Mouse (Mus musculus): Measurements from ENCODE around the gene Xlr5c. TPM values are rescaled to one million over a fixed set of nuclear protein-coding genes. Genes with fewer than 3 reads are reported as not detected.
A peak's percentile ranks its signal among the peaks of the same experiment; 100 is the strongest.
"Not testable (repeated sequence)": the region's sequence is repeated elsewhere in the genome, so short reads cannot be mapped to it uniquely, and the experiment has no call there.

Gene Xlr5c
- not detected in 2 replicates for polyA plus RNA-seq (2015; fragmentation: Nextera tagmentation; extraction: Ambion mirVana)

DNA sequence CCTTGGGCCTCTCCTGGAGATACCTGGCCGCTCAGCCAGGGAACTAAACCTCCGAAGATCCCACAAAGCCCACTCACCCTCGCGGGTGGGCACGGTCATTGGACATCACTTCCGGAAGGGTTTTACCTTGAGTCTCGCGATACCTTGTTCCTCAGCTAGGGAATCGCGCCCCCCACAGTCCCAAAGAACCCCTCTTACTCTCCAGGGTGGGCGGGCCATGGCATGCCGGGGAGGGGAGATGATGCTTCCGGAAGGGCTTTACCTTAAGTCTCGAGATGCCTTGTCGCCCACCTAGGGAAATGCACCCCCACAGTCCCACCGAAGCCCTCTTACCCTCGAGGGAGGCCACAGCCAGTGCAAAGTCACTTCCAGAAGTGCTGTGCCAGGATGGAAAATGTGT, at the start of gene Xlr5c, which contains the start of gene Xlr5a:
Xlr5c (minus strand) TSS at position 101 of the 400 bp plus-strand sequence.
Xlr5a (minus strand) TSS at position 101 of the 400 bp plus-strand sequence.
- WGBS = 87% methylated on average over 12 of the region's 17 CpGs
- not testable (repeated sequence) for H3K9me3 ChIP-seq (replicated peaks; ENCODE audit: control insufficient read depth, low read length); H3K4me1 ChIP-seq (ENCODE audit: control insufficient read depth, insufficient read depth, low read length); H3K9ac ChIP-seq (ENCODE audit: low read length); ATAC-seq (replicated peaks; ENCODE audit: extremely low read depth, insufficient read depth, low FRiP score); H3K4me2 ChIP-seq (ENCODE audit: low read depth, low read length); H3K36me3 ChIP-seq (ENCODE audit: control insufficient read depth, insufficient read depth); H3K27ac ChIP-seq (ENCODE audit: low read length); H3K4me3 ChIP-seq (ENCODE audit: low read length); H3K27me3 ChIP-seq (ENCODE audit: control insufficient read depth, insufficient read depth, low read length)

DNA sequence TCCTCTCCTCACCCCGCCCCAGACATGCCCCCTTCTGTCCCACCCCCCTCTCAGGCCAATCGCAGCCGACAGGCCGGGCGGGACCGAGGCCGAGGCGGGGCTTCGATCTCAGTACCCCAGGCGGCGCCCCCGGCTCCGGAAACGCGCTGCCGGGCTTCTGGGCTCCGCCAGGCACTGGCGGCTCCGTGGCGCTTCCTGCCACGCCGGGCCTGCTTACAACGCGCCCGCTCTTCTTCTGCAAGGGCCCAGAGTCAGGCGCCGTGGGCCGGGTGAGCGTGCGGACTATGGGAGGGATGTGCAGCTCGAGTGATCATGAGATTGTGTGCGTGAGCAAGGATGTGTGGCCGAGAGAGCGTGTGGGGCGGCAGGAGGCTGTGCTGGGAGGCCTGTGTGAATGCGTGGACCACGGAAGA, 49.7 kb upstream of the Xlr5c start, which contains the start of gene Zfp275:
Zfp275 (plus strand) TSS at position 139 of the 413 bp plus-strand sequence.
- Histone ChIP-seq H3K27ac (ENCODE audit: low read length) (peak within 1 kb of the TSS; percentile 77), H3K9ac (ENCODE audit: low read length) (peak within 1 kb of the TSS; percentile 68), H3K4me2 (ENCODE audit: low read depth, low read length) (peak within 1 kb of the TSS; percentile 64), H3K9me3 (replicated peaks; ENCODE audit: control insufficient read depth, low read length) (no peaks in the 10 kb centered on the region), H3K36me3 (ENCODE audit: control insufficient read depth, insufficient read depth) (no peaks in the 10 kb centered on the region), H3K4me1 (ENCODE audit: control insufficient read depth, insufficient read depth, low read length) (peaks cover 6% of the 10 kb centered on the region; the same call in 1 of the 2 replicates), H3K4me3 (ENCODE audit: low read length) (peak within 1 kb of the TSS; percentile 56), H3K27me3 (ENCODE audit: control insufficient read depth, insufficient read depth, low read length) (no peaks in the 10 kb centered on the region)
- 19% methylated on average over 37 of the region's 37 CpGs for WGBS
- peak; percentile 95 for ATAC-seq (replicated peaks; ENCODE audit: extremely low read depth, insufficient read depth, low FRiP score)

DNA sequence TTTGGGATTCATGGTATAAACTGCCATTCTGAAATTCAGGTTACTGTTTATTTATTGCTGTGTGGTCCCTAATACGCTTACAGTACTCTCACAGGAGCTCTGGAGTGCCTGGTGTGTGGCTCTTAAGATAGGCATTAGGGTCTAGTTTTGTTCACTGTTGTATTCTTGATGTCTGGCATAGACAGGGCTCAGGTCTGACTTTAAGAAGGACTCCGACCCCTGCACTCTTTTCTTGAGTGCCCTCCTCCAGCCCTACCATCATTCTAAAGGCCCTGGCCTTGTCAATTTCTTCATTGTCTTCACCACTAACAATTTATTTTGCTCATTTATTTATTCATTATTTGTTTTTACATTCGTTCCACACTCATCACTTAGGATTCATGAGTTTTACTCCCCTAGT, 49.3 kb upstream of the Xlr5c start:
- peak overlapping the region; percentile 64 for H3K4me2 ChIP-seq (ENCODE audit: low read depth, low read length)
- H3K4me3 ChIP-seq (ENCODE audit: low read length) = peak overlapping the region; percentile 56
- no peak for ATAC-seq (replicated peaks; ENCODE audit: extremely low read depth, insufficient read depth, low FRiP score)
- H3K27ac ChIP-seq (ENCODE audit: low read length) = no peak overlapping the region
- no peak overlapping the region for H3K9ac ChIP-seq (ENCODE audit: low read length)
- peaks cover 6% of the 10 kb centered on the region; the same call in 1 of the 2 replicates for H3K4me1 ChIP-seq (ENCODE audit: control insufficient read depth, insufficient read depth, low read length)
- no peaks in the 10 kb centered on the region for H3K36me3 ChIP-seq (ENCODE audit: control insufficient read depth, insufficient read depth)
- no peaks in the 10 kb centered on the region for H3K9me3 ChIP-seq (replicated peaks; ENCODE audit: control insufficient read depth, low read length)
- WGBS = 42% methylated on average over 3 of the region's 3 CpGs
- no peaks in the 10 kb centered on the region for H3K27me3 ChIP-seq (ENCODE audit: control insufficient read depth, insufficient read depth, low read length)

DNA sequence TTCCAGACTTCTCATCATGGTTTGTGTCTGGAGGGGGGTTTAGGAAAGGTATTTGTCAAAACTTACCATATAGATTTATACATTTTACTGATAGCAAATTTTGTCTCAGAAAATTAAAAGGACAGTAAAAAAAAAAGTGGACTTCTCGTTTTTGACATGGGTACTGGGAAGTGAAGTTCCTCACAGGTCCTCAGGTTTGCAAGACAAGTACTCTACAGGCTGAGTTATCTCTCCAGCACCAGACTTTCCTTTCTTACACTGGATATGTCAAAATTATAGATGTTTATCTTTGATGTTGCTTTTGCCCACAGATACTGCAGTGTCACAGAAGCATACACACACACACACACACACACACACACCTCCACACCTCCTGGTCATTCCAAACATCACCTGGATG, 48.7 kb upstream of the Xlr5c start:
- Histone ChIP-seq H3K27ac (ENCODE audit: low read length) (no peak overlapping the region), H3K36me3 (ENCODE audit: control insufficient read depth, insufficient read depth) (no peaks in the 10 kb centered on the region), H3K4me2 (ENCODE audit: low read depth, low read length) (no peak overlapping the region), H3K4me1 (ENCODE audit: control insufficient read depth, insufficient read depth, low read length) (peaks cover 6% of the 10 kb centered on the region; the same call in 1 of the 2 replicates), H3K4me3 (ENCODE audit: low read length) (no peak overlapping the region), H3K9me3 (replicated peaks; ENCODE audit: control insufficient read depth, low read length) (no peaks in the 10 kb centered on the region), H3K9ac (ENCODE audit: low read length) (no peak overlapping the region), H3K27me3 (ENCODE audit: control insufficient read depth, insufficient read depth, low read length) (no peaks in the 10 kb centered on the region)
- no peak for ATAC-seq (replicated peaks; ENCODE audit: extremely low read depth, insufficient read depth, low FRiP score)
- 38% methylated on average over 1 of the region's 1 CpGs for WGBS

DNA sequence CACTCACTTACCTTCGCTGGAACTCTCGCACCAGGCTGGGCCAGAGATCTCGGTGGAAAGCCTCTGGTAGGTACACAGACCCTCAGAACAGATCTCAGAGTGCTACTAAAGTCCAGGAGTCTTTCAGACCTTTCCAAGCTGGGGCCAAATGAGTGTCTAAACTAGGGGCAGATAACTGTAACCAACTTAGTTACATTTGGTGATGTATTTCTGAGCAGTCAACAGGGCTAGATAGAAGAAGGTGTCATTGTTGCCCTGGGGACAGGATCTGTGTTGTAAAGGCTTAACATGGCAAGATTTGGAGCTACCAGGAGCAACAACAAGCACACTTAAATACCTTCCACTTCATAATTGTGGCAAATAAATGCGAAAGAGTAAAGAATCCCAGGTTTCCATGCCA, 44.0 kb upstream of the Xlr5c start, which contains the start of gene Gm45015:
Gm45015 (minus strand) TSS at position 101 of the 400 bp plus-strand sequence.
- no peak for ATAC-seq (replicated peaks; ENCODE audit: extremely low read depth, insufficient read depth, low FRiP score)
- Histone ChIP-seq H3K36me3 (ENCODE audit: control insufficient read depth, insufficient read depth) (no peaks in the 10 kb centered on the region), H3K27ac (ENCODE audit: low read length) (no peak within 1 kb of the TSS), H3K4me1 (ENCODE audit: control insufficient read depth, insufficient read depth, low read length) (no peaks in the 10 kb centered on the region), H3K9ac (ENCODE audit: low read length) (no peak within 1 kb of the TSS), H3K4me3 (ENCODE audit: low read length) (no peak within 1 kb of the TSS), H3K9me3 (replicated peaks; ENCODE audit: control insufficient read depth, low read length) (no peaks in the 10 kb centered on the region), H3K27me3 (ENCODE audit: control insufficient read depth, insufficient read depth, low read length) (0 out of 2 replicates have a peak, but pooled peaks cover 2% of the 10 kb centered on the region), H3K4me2 (ENCODE audit: low read depth, low read length) (no peak within 1 kb of the TSS)
- 87% methylated on average over 4 of the region's 4 CpGs for WGBS

DNA sequence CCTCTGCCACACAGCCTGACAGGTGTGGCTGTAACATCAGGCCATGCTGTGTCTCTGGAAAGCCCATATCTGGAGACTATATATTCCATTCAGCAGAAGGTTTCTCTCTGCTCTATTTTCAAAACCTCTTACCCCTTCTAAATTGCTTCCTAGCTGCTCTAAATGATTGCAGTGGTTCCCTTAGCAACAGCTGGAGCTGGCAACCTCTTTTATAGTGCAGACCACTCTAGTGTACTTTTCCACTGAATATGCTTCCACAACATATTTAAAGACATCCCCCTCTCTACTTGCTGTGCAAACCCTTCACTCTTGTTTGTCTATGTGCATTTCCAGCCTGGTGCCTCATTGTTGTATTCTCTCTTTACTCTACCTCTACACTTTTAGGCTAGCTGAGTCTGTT, 40.8 kb upstream of the Xlr5c start:
- no peak overlapping the region for H3K4me3 ChIP-seq (ENCODE audit: low read length)
- H3K9me3 ChIP-seq (replicated peaks; ENCODE audit: control insufficient read depth, low read length) = no peaks in the 10 kb centered on the region
- no peak overlapping the region for H3K27ac ChIP-seq (ENCODE audit: low read length)
- no peak for ATAC-seq (replicated peaks; ENCODE audit: extremely low read depth, insufficient read depth, low FRiP score)
- H3K4me1 ChIP-seq (ENCODE audit: control insufficient read depth, insufficient read depth, low read length) = no peaks in the 10 kb centered on the region
- no peak overlapping the region for H3K4me2 ChIP-seq (ENCODE audit: low read depth, low read length)
- H3K9ac ChIP-seq (ENCODE audit: low read length) = no peak overlapping the region
- H3K27me3 ChIP-seq (ENCODE audit: control insufficient read depth, insufficient read depth, low read length) = 0 out of 2 replicates have a peak, but pooled peaks cover 2% of the 10 kb centered on the region
- H3K36me3 ChIP-seq (ENCODE audit: control insufficient read depth, insufficient read depth) = no peaks in the 10 kb centered on the region

DNA sequence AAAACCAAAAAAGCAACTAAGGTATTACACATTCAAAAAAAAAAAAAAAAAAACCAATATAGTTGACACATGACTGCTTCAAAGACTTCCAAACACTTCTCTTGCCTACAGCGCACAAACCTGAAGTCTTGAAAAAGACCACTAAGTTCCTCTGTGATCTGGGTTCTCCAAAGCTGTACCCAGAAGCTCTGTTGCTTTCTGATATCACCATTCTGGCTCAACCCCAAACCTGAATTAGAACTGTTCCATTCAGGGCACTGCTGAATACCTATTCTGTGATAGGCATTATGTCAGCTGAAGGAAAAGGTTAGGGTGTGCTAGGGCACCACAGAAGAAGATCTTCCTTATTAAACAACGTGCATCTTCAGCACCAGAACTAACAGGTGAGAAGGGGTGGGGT, 34.4 kb upstream of the Xlr5c start:
- Histone ChIP-seq H3K9ac (ENCODE audit: low read length) (no peak overlapping the region), H3K27ac (ENCODE audit: low read length) (no peak overlapping the region), H3K4me1 (ENCODE audit: control insufficient read depth, insufficient read depth, low read length) (no peaks in the 10 kb centered on the region), H3K9me3 (replicated peaks; ENCODE audit: control insufficient read depth, low read length) (no peaks in the 10 kb centered on the region), H3K36me3 (ENCODE audit: control insufficient read depth, insufficient read depth) (no peaks in the 10 kb centered on the region), H3K4me2 (ENCODE audit: low read depth, low read length) (no peak overlapping the region), H3K4me3 (ENCODE audit: low read length) (no peak overlapping the region), H3K27me3 (ENCODE audit: control insufficient read depth, insufficient read depth, low read length) (no peaks in the 10 kb centered on the region)
- no peak for ATAC-seq (replicated peaks; ENCODE audit: extremely low read depth, insufficient read depth, low FRiP score)
- WGBS = 70% methylated on average over 2 of the region's 2 CpGs

DNA sequence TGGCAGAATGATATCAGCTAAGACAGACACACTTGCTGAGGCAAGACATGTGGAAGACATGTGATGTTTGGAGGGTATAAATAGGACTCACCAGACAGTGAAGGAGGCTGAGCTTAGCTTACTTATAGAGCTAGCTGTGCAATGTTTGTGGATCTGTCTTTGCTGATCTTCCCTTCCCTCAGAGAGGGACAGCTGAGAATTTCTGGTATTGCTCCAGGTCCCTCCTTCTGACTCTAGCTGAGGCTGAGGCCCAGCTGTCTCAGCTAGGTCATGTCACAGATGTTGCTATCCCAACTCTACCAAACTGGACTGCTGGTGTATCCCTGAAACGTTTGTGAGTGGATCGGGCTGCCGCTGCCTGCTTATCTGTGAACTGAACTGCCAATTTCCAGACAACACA, 28.3 kb upstream of the Xlr5c start:
- no peak for ATAC-seq (replicated peaks; ENCODE audit: extremely low read depth, insufficient read depth, low FRiP score)
- Histone ChIP-seq H3K9me3 (replicated peaks; ENCODE audit: control insufficient read depth, low read length) (no peaks in the 10 kb centered on the region), H3K9ac (ENCODE audit: low read length) (no peak overlapping the region), H3K27me3 (ENCODE audit: control insufficient read depth, insufficient read depth, low read length) (0 out of 2 replicates have a peak, but pooled peaks cover 2% of the 10 kb centered on the region), H3K36me3 (ENCODE audit: control insufficient read depth, insufficient read depth) (no peaks in the 10 kb centered on the region), H3K27ac (ENCODE audit: low read length) (no peak overlapping the region), H3K4me2 (ENCODE audit: low read depth, low read length) (no peak overlapping the region), H3K4me1 (ENCODE audit: control insufficient read depth, insufficient read depth, low read length) (no peaks in the 10 kb centered on the region), H3K4me3 (ENCODE audit: low read length) (no peak overlapping the region)
- WGBS = 59% methylated on average over 3 of the region's 3 CpGs

DNA sequence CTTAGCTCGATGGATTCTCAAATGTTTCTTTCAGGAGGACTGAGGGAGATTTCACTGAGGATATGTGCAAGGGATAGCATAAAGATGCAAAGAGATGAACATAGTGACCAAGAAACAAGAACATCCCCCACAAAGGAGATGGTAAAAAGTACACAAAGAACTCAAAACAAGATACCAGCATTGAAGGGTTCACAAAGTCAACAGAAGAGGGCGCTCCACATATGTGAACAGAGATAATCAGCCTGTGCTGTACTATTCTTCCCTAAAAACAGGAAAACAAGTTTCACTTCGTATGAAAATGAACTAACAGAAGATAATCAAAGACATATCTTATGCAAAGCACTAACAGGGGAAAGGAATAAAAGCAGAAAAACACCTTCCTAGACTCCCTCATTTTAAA, 19.7 kb upstream of the Xlr5c start:
- ATAC-seq (replicated peaks; ENCODE audit: extremely low read depth, insufficient read depth, low FRiP score) = no peak
- WGBS = 23% methylated on average over 3 of the region's 3 CpGs
- Histone ChIP-seq H3K4me1 (ENCODE audit: control insufficient read depth, insufficient read depth, low read length) (no peaks in the 10 kb centered on the region), H3K4me3 (ENCODE audit: low read length) (no peak overlapping the region), H3K36me3 (ENCODE audit: control insufficient read depth, insufficient read depth) (no peaks in the 10 kb centered on the region), H3K9me3 (replicated peaks; ENCODE audit: control insufficient read depth, low read length) (no peaks in the 10 kb centered on the region), H3K27me3 (ENCODE audit: control insufficient read depth, insufficient read depth, low read length) (no peaks in the 10 kb centered on the region), H3K9ac (ENCODE audit: low read length) (no peak overlapping the region), H3K27ac (ENCODE audit: low read length) (no peak overlapping the region), H3K4me2 (ENCODE audit: low read depth, low read length) (no peak overlapping the region)

Data from heart, embryonic 16.5 days (tissue).